Mouse (Mus musculus): ENCODE measurements around the gene Erc1. TPM values are rescaled to one million over a fixed set of nuclear protein-coding genes. Genes with fewer than 3 reads are reported as not detected.

Gene Erc1
- polyA plus RNA-seq, 1 experiment from 2014 or later, result 23.7 TPM

Other genes with a start within 250 kb of the Erc1 start
- gene Rad52, start 54.5 kb upstream of the Erc1 start, polyA plus RNA-seq (2014; fragmentation: Nextera tagmentation; extraction: Ambion mirVana), result 20.2 and 22.8 TPM in 2 replicates
- gene Wnk1, start 190.5 kb upstream of the Erc1 start, polyA plus RNA-seq (2014; fragmentation: Nextera tagmentation; extraction: Ambion mirVana), result 59.3 and 61.0 TPM in 2 replicates
- gene Ninj2, start 245.2 kb upstream of the Erc1 start, polyA plus RNA-seq (2014; fragmentation: Nextera tagmentation; extraction: Ambion mirVana), result not detected in 2 replicates

Data from midbrain, embryonic 11.5 days (tissue).